Mouse (Mus musculus) urinary bladder, postnatal 25 days (tissue): Measurements from ENCODE around the gene B3gnt6.

Source experiments
- DNase-seq: peaks from one replicate; pipeline ENCODE4 v3.0.0; 2022; ENCODE audit warnings: low spot score

B3gnt6 gene

DNA sequence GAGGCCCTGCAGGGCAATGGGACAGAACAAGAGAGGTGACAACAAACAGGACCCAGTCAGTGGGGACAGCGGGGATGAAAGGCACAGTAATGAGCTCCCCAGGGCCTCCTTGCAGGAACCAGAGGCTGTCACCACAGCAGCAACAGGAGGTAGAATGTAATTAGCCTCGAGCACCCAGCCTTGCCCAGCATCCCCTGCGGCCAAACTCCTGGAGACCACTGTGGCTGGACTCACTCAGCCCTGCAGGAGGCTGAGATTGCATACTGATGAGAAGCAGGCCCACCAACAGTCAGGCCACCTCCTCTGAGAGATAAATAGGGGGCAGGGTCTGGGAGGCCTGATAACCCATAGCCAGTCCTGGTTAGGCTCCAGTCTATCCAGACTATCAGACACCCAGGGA, 49.5 kb downstream of the B3gnt6 start:
- DNase-seq: no peak

DNA sequence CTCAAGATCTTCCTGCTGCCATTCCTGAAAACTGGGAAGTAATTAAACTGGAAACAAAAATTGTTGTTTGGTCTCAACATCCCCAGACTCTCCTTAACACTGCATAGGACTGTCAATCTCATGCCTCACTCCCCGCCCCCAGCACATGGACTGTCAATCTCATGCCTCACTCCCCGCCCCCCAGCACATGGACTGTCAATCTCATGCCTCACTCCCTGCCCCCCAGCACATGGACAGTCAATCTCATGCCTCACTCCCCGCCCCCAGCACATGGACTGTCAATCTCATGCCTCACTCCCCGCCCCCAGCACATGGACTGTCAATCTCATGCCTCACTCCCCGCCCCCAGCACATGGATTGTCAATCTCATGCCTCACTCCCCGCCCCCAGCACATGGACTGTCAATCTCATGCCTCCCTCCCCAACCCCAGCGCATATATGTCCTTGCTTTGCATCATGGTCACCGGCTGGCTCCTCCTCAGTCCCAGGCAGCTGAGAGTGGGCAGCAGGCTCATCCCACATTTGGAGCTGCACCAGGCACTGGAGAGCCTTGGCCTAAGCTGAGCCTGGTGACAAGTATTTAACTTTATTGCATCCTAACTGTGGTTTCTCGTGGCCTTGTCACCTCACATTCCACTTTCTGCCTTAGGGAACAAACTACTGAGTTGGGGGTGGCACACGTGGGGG, 50.4 kb downstream of the B3gnt6 start:
- no peak for DNase-seq

DNA sequence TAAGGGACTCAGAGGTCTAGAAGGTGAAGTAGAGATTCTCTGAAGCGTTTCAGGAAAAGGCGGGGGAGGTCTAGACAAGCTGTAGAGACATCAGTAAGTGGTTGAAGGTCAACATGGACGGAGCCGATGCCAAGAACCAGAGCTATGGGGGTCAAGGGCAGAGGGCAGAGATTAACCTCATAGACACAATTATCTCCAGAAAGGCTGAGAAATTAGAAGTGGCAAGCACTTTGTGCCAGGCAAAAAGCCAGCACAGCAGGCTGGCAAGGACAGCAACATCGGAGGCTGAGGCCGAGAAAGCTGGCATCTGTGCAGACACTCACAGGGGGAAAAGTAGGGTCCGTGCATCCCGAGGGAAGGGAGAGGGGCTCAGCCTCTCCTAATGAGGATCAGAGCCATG, 51.5 kb downstream of the B3gnt6 start:
- no peak for DNase-seq

DNA sequence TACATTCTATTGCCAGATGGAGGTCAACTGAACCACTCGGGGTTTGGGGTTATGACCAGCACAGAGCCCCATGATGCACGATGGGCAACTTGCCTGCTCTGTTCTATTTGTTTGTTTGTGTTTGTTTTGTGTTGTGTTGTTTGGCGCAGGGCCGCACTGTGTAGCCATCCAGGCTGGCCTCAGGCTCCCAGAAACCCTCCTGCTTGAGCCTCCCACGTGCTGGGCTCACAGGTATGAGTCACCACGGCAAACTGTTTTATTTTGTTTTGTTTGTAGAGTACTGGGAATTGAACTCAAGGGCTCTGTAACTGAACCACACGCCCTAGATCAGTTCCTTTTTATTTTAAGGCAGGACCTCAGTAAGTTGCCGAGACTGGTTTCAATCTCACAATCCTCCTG, 52.8 kb downstream of the B3gnt6 start:
- no peak for DNase-seq

DNA sequence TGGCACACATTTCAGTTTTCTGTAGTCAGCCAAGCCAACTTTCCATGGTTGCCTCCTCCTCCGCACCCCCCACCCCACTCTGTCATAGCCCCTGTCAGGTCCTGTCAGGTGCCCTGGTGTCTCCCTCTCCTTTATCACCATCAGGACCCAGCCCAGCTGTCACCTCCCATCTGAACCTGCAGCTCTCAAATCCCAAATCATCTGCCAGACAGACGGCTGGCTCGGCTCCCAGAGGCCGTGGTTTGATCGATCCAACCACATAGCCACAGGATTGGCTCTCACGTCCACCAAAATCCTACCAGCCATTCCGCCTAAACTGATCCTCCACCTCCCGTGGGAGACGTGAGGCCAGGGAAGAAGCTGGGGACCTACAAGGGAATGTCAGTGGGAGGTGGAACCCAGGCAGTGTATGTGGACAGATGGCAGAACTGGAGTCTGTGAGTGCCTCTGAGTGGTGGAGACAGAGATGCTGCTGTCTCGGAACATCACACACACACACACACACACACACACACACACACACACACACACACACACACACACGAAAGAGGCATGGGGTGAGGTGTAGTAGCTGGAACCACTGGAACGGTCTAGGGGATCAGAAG, 53.3 kb downstream of the B3gnt6 start:
- no peak for DNase-seq

- no peak for DNase-seq
Measured at GRCm38 (mm10) chr7:98145402-98145801, 53.9 kb downstream of the B3gnt6 start, which contains the start of gene Omp. Gene Omp, minus strand, starts transcription at chr7:98145502.

GRCm38 (mm10) chr7:98142648-98143047, 56.6 kb downstream of the B3gnt6 start:
- DNase-seq: no peak
